Mouse (Mus musculus): ENCODE results near the gene Atp6v1fnb. TPM values are rescaled to one million over a fixed set of nuclear protein-coding genes. Genes with fewer than 3 reads are reported as not detected.

The Atp6v1fnb gene
- total and polyA plus RNA-seq, 3 experiments, result 0.13 TPM; not detected in 2

- TF ChIP-seq BHLHE40 (IDR thresholded peaks at IDR 0.05; ENCODE audit: borderline replicate concordance, low read depth, low read length) (no peak), EP300 (IDR thresholded peaks at IDR 0.05; ENCODE audit: low read depth in 1 of 2, low read length in 2 of 2) (no peak), MAX (IDR thresholded peaks at IDR 0.05; ENCODE audit: low read length) (no peak)
- no peaks in the 10 kb centered on the region for H3K27me3 ChIP-seq (ENCODE audit: control insufficient read depth in 1 of 2, insufficient read depth in 2 of 2, low read length in 2 of 2)
- DNase-seq (ENCODE audit: low read depth, low spot score), result no peak
- H3K79me2 ChIP-seq (ENCODE audit: control insufficient read depth, insufficient read depth, low read length, poor library complexity), result no peaks in the 10 kb centered on the region
- no peak within 1 kb of the TSS for H3K27ac ChIP-seq (ENCODE audit: control insufficient read depth, low read depth, low read length)
- H3K9me3 ChIP-seq (replicated peaks; ENCODE audit: insufficient read depth, low read length), result no peaks in the 10 kb centered on the region
- H3K36me3 ChIP-seq (ENCODE audit: control insufficient read depth in 1 of 2, insufficient read depth in 2 of 2, low read length in 2 of 2), result peaks cover 0 to 3% of the 10 kb centered on the region in 2 experiments; a peak in 1 of 4 replicates
- H3K9ac ChIP-seq (ENCODE audit: control insufficient read depth, low read depth, low read length, poor library complexity, severe bottlenecking), result no peak within 1 kb of the TSS
- peaks cover 0 to 28% of the 10 kb centered on the region in 2 experiments; a peak in 3 of 4 replicates for H3K4me1 ChIP-seq (ENCODE audit: control insufficient read depth in 1 of 2, insufficient read depth in 2 of 2, low read length in 2 of 2)
- H3K4me3 ChIP-seq (ENCODE audit: control insufficient read depth in 1 of 2, insufficient read depth in 1 of 2, low read depth in 2 of 2, low read length in 2 of 2), result no peak within 1 kb of the TSS
Measured at GRCm38 (mm10) chr6:29433038-29433803, 38.0 kb upstream of the Atp6v1fnb start, which contains the start of gene Flnc. Gene Flnc (plus strand): TSS chr6:29433256.

- no peaks in the 10 kb centered on the region for H3K79me2 ChIP-seq (ENCODE audit: control insufficient read depth, insufficient read depth, low read length, poor library complexity)
- no peak overlapping the region for H3K27ac ChIP-seq (ENCODE audit: control insufficient read depth, low read depth, low read length)
- no peak overlapping the region for H3K4me3 ChIP-seq (ENCODE audit: control insufficient read depth in 1 of 2, insufficient read depth in 1 of 2, low read depth in 2 of 2, low read length in 2 of 2)
- DNase-seq (ENCODE audit: low read depth, low spot score), result no peak
- H3K9me3 ChIP-seq (replicated peaks; ENCODE audit: insufficient read depth, low read length), result no peaks in the 10 kb centered on the region
- peaks cover 0 to 28% of the 10 kb centered on the region in 2 experiments; a peak in 3 of 4 replicates for H3K4me1 ChIP-seq (ENCODE audit: control insufficient read depth in 1 of 2, insufficient read depth in 2 of 2, low read length in 2 of 2)
- peaks cover 0 to 3% of the 10 kb centered on the region in 2 experiments; a peak in 1 of 4 replicates for H3K36me3 ChIP-seq (ENCODE audit: control insufficient read depth in 1 of 2, insufficient read depth in 2 of 2, low read length in 2 of 2)
- H3K9ac ChIP-seq (ENCODE audit: control insufficient read depth, low read depth, low read length, poor library complexity, severe bottlenecking), result no peak overlapping the region; the same call in 1 of the 2 replicates
- H3K27me3 ChIP-seq (ENCODE audit: control insufficient read depth in 1 of 2, insufficient read depth in 2 of 2, low read length in 2 of 2), result no peaks in the 10 kb centered on the region
- TF ChIP-seq TAL1 (IDR thresholded peaks at IDR 0.05; ENCODE audit: low read length) (no peak), SMC3 (IDR thresholded peaks at IDR 0.05; ENCODE audit: low read depth, low read length) (no peak), HCFC1 (IDR thresholded peaks at IDR 0.05; ENCODE audit: low read depth, low read length) (no peak), USF1 (IDR thresholded peaks at IDR 0.05; ENCODE audit: low read depth, low read length) (no peak), MAZ (IDR thresholded peaks at IDR 0.05; ENCODE audit: low read depth, low read length) (no peak), POLR2AphosphoS2 (IDR thresholded peaks at IDR 0.05; ENCODE audit: low read length) (no peak), USF2 (IDR thresholded peaks at IDR 0.05; ENCODE audit: borderline replicate concordance in 1 of 2, insufficient read depth in 1 of 2, low read depth in 1 of 2, low read length in 2 of 2) (no peak), ZKSCAN1 (IDR thresholded peaks at IDR 0.05; ENCODE audit: low read depth, low read length) (no peak), RCOR1 (IDR thresholded peaks at IDR 0.05; ENCODE audit: low read depth, low read length) (no peak), EP300 (IDR thresholded peaks at IDR 0.05; ENCODE audit: low read depth in 1 of 2, low read length in 2 of 2) (no peak), CHD1 (IDR thresholded peaks at IDR 0.05; ENCODE audit: low read depth, low read length) (no peak), ZMIZ1 (IDR thresholded peaks at IDR 0.05; ENCODE audit: low read depth, low read length) (no peak), JUND (IDR thresholded peaks at IDR 0.05; ENCODE audit: low read depth, low read length) (no peak), CHD2 (IDR thresholded peaks at IDR 0.05; ENCODE audit: low read length) (no peak)
Measured at GRCm38 (mm10) chr6:29433804-29434795, 37.1 kb upstream of the Atp6v1fnb start.

All from MEL (cell line).